Mouse (Mus musculus) forebrain, embryonic 14.5 days (tissue): ENCODE measurements around the gene Ezr. TPM values are rescaled to one million over a fixed set of nuclear protein-coding genes. Genes with fewer than 3 reads are reported as not detected.

ENCODE experiments used
- ATAC-seq: fragments of 200-750 bp; cut with Nextera tagmentation; 2 replicates; pipeline ENCODE4 v1.8.0; 2017; ENCODE audit warnings: mild to moderate bottlenecking, moderate library complexity
- DNase-seq: peaks from one replicate; pipeline ENCODE4 v3.0.0-alpha.2; 2015; ENCODE audit warnings: low spot score
- H3K27ac ChIP-seq: fragments of 300-500 bp; sonication (generic); 2 replicates; pipeline ENCODE4 v1.5.1; 2014; ENCODE audit warnings: low read depth, mild to moderate bottlenecking, control low read depth, low read length, moderate library complexity
- H3K27me3 ChIP-seq: fragments of 300-500 bp; sonication (generic); replicated peaks from 2 replicates; pipeline ENCODE4 v1.6.1; 2014; ENCODE audit warnings: low read length, control low read depth, mixed read lengths; ENCODE audit not compliant: control insufficient read depth, insufficient read depth
- H3K36me3 ChIP-seq: fragments of 300-500 bp; sonication (generic); 2 replicates; pipeline ENCODE4 v1.6.1; 2014; ENCODE audit warnings: low read length, control low read depth; ENCODE audit not compliant: control insufficient read depth, insufficient read depth
- H3K4me1 ChIP-seq: fragments of 300-500 bp; sonication (generic); 2 replicates; pipeline ENCODE4 v1.6.1; 2014; ENCODE audit warnings: antibody characterized with exemption, low read length, control low read depth; ENCODE audit not compliant: control insufficient read depth, insufficient read depth
- H3K4me2 ChIP-seq: fragments of 300-500 bp; sonication (generic); 2 replicates; pipeline ENCODE4 v1.6.1; 2014; ENCODE audit warnings: mild to moderate bottlenecking, control low read depth, low read length
- H3K4me3 ChIP-seq: fragments of 300-500 bp; sonication (generic); 2 replicates; pipeline ENCODE4 v1.5.1; 2014; ENCODE audit warnings: low read depth, low read length, control low read depth
- H3K9ac ChIP-seq: fragments of 300-500 bp; sonication (generic); 2 replicates; pipeline ENCODE4 v1.6.1; 2014; ENCODE audit warnings: mild to moderate bottlenecking, low read length, control low read depth, moderate library complexity
- H3K9me3 ChIP-seq: fragments of 300-500 bp; sonication (generic); replicated peaks from 2 replicates; pipeline ENCODE4 v1.6.1; 2016; ENCODE audit warnings: low read length, control low read depth, mixed read lengths; ENCODE audit not compliant: control insufficient read depth
- whole genome bisulfite sequencing: fragments of 180-500 bp; shearing (Covaris S2); extraction: QIAGEN DNeasy Blood & Tissue Kit; methylation state at CpG from one replicate; pipeline ENCODE4 v1.1.7; 2014; 5-methylcytosine and 5-hydroxymethylcytosine counted together
- polyA plus RNA-seq: library from polyadenylated mRNA; unstranded; fragments of >200 nt; fragmentation: Nextera tagmentation; extraction: Ambion mirVana; gene quantifications from 2 replicates; pipeline ENCODE4 v1.2.1, GENCODE M21; 2014

Gene Ezr
- polyA plus RNA-seq, 1 experiment from 2014 or later: 94.0 TPM

GRCm38 (mm10) chr17:6745503-6745902 lies 37.1 kb downstream of the Ezr start:
- H3K4me3 ChIP-seq: no peak overlapping the region
- 55% methylated on average over 5 of the region's 5 CpGs for WGBS
- peak; percentile 46 for DNase-seq
- H3K4me2 ChIP-seq: no peak overlapping the region
- ATAC-seq: no peak
- no peaks in the 10 kb centered on the region for H3K27me3 ChIP-seq
- peaks cover 39% of the 10 kb centered on the region for H3K36me3 ChIP-seq
- no peaks in the 10 kb centered on the region for H3K9me3 ChIP-seq
- peaks cover 30% of the 10 kb centered on the region for H3K4me1 ChIP-seq
- no peak overlapping the region for H3K9ac ChIP-seq
- H3K27ac ChIP-seq: peak overlapping the region; percentile 71; the same call in 1 of the 2 replicates

GRCm38 (mm10) chr17:6744871-6745270 lies 37.7 kb downstream of the Ezr start:
- Histone ChIP-seq H3K27ac (peak overlapping the region; percentile 71; the same call in 1 of the 2 replicates), H3K4me2 (no peak overlapping the region), H3K4me1 (peaks cover 30% of the 10 kb centered on the region), H3K9ac (no peak overlapping the region), H3K36me3 (peaks cover 42% of the 10 kb centered on the region), H3K27me3 (no peaks in the 10 kb centered on the region), H3K9me3 (no peaks in the 10 kb centered on the region), H3K4me3 (no peak overlapping the region)
- DNase-seq: no peak
- no peak for ATAC-seq
- 91% methylated on average over 14 of the region's 14 CpGs for WGBS

GRCm38 (mm10) chr17:6744366-6744765 lies 38.2 kb downstream of the Ezr start:
- Histone ChIP-seq H3K4me3 (no peak overlapping the region), H3K36me3 (peaks cover 43% of the 10 kb centered on the region), H3K4me2 (no peak overlapping the region), H3K9me3 (no peaks in the 10 kb centered on the region), H3K27ac (peak overlapping the region; percentile 41; the same call in 1 of the 2 replicates), H3K9ac (no peak overlapping the region), H3K4me1 (peaks cover 30% of the 10 kb centered on the region), H3K27me3 (no peaks in the 10 kb centered on the region)
- no peak for DNase-seq
- WGBS: 56% methylated on average over 9 of the region's 9 CpGs
- no peak for ATAC-seq

GRCm38 (mm10) chr17:6743787-6744239 lies 38.8 kb downstream of the Ezr start:
- no peak overlapping the region for H3K4me2 ChIP-seq
- H3K9ac ChIP-seq: no peak overlapping the region
- peaks cover 48% of the 10 kb centered on the region for H3K36me3 ChIP-seq
- 89% methylated on average over 11 of the region's 11 CpGs for WGBS
- DNase-seq (no peak), ATAC-seq (no peak)
- no peak overlapping the region for H3K27ac ChIP-seq
- H3K9me3 ChIP-seq: no peaks in the 10 kb centered on the region
- peaks cover 30% of the 10 kb centered on the region for H3K4me1 ChIP-seq
- no peak overlapping the region for H3K4me3 ChIP-seq
- H3K27me3 ChIP-seq: no peaks in the 10 kb centered on the region

- H3K36me3 ChIP-seq: peaks cover 46% of the 10 kb centered on the region
- H3K27ac ChIP-seq: peak overlapping the region; percentile 33; the same call in 1 of the 2 replicates
- 95% methylated on average over 11 of the region's 11 CpGs for WGBS
- no peaks in the 10 kb centered on the region for H3K27me3 ChIP-seq
- H3K4me2 ChIP-seq: no peak overlapping the region
- no peak overlapping the region for H3K4me3 ChIP-seq
- no peak for ATAC-seq
- no peaks in the 10 kb centered on the region for H3K9me3 ChIP-seq
- H3K9ac ChIP-seq: no peak overlapping the region
- H3K4me1 ChIP-seq: peaks cover 30% of the 10 kb centered on the region
- no peak for DNase-seq
These were observed 39.5 kb downstream of the Ezr start for GRCm38 (mm10) chr17:6743039-6743575.

GRCm38 (mm10) chr17:6742083-6743038 lies 40.2 kb downstream of the Ezr start:
- peak overlapping the region; percentile 65 for H3K27ac ChIP-seq
- H3K4me1 ChIP-seq: peaks cover 26% of the 10 kb centered on the region
- H3K9ac ChIP-seq: 0 out of 2 replicates have a peak overlapping the region, but pooled peaks have one; percentile 17
- H3K4me2 ChIP-seq: no peak overlapping the region
- no peaks in the 10 kb centered on the region for H3K27me3 ChIP-seq
- 74% methylated on average over 33 of the region's 33 CpGs for WGBS
- H3K4me3 ChIP-seq: no peak overlapping the region
- ATAC-seq (0 out of 2 replicates have a peak, but pooled peaks have one; percentile 21), DNase-seq (peak; percentile 51)
- H3K36me3 ChIP-seq: peaks cover 44% of the 10 kb centered on the region
- H3K9me3 ChIP-seq: no peaks in the 10 kb centered on the region

GRCm38 (mm10) chr17:6741271-6741670 lies 41.3 kb downstream of the Ezr start:
- H3K27me3 ChIP-seq: no peaks in the 10 kb centered on the region
- ATAC-seq: no peak
- peak overlapping the region; percentile 36 for H3K27ac ChIP-seq
- peak; percentile 18 for DNase-seq
- WGBS: 79% methylated on average over 12 of the region's 12 CpGs
- no peak overlapping the region for H3K9ac ChIP-seq
- H3K4me1 ChIP-seq: peaks cover 27% of the 10 kb centered on the region
- H3K4me2 ChIP-seq: no peak overlapping the region
- peaks cover 44% of the 10 kb centered on the region for H3K36me3 ChIP-seq
- no peak overlapping the region for H3K4me3 ChIP-seq
- H3K9me3 ChIP-seq: no peaks in the 10 kb centered on the region

GRCm38 (mm10) chr17:6740331-6741170 lies 42.0 kb downstream of the Ezr start:
- WGBS: 79% methylated on average over 19 of the region's 19 CpGs
- no peak overlapping the region for H3K4me3 ChIP-seq
- H3K4me1 ChIP-seq: peaks cover 20% of the 10 kb centered on the region
- peak overlapping the region; percentile 36 for H3K27ac ChIP-seq
- H3K36me3 ChIP-seq: peaks cover 44% of the 10 kb centered on the region
- no peak overlapping the region for H3K4me2 ChIP-seq
- no peak overlapping the region for H3K9ac ChIP-seq
- H3K27me3 ChIP-seq: no peaks in the 10 kb centered on the region
- no peaks in the 10 kb centered on the region for H3K9me3 ChIP-seq
- ATAC-seq (no peak), DNase-seq (no peak)
